Mouse (Mus musculus): ENCODE data around the gene Hdhd5. TPM values are rescaled to one million over a fixed set of nuclear protein-coding genes. Genes with fewer than 3 reads are reported as not detected.

Hdhd5 gene
- polyA plus RNA-seq, 1 experiment from 2014 or later: 15.9 TPM

GRCm38 (mm10) chr6:120572372-120572771 lies 41.3 kb upstream of the Hdhd5 start:
- TF ChIP-seq CTCF (IDR thresholded peaks at IDR 0.05; ENCODE audit: low read depth): no peak
- no peak overlapping the region for H3K27ac ChIP-seq
- no peak overlapping the region for H3K4me3 ChIP-seq (replicated peaks; ENCODE audit: low read depth, low read length)
- H3K27me3 ChIP-seq (ENCODE audit: insufficient read depth, low read length): no peaks in the 10 kb centered on the region
- H3K4me2 ChIP-seq (ENCODE audit: low read length): no peak overlapping the region
- no peak for DNase-seq (ENCODE audit: low spot score)
- no peak overlapping the region for H3K9ac ChIP-seq (ENCODE audit: low read depth, low read length)
- no peaks in the 10 kb centered on the region for H3K4me1 ChIP-seq (replicated peaks; ENCODE audit: insufficient read depth, low read length)
- H3K9me3 ChIP-seq (replicated peaks; ENCODE audit: low read length): no peaks in the 10 kb centered on the region
- ATAC-seq (replicated peaks; ENCODE audit: low FRiP score, low read depth): no peak
- WGBS: 44% methylated on average over 1 of the region's 1 CpGs
- no peaks in the 10 kb centered on the region for H3K36me3 ChIP-seq (ENCODE audit: insufficient read depth, low read length)

DNA sequence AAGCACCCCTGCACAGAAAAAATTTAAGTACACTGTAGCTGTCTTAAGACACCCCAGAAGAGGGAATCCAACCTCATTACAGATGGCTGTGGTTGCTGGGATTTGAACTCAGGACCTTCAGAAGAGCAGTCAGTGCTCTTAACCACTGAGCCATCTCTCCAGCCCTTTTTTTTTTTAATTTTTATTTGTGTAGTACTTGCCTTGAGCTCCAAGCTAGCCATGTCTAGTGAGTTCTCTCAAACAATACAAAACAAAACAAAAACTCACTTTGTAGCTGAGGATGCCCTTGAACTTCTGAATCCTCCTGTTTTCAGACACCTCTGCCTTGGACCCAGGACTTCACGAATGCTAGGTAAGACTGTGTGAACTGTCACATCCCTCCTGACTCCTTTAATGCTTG lies 37.1 kb upstream of the Hdhd5 start:
- H3K27ac ChIP-seq: no peak overlapping the region
- DNase-seq (ENCODE audit: low spot score) (no peak), ATAC-seq (replicated peaks; ENCODE audit: low FRiP score, low read depth) (no peak)
- no peak overlapping the region for H3K4me3 ChIP-seq (replicated peaks; ENCODE audit: low read depth, low read length)
- 67% methylated on average over 1 of the region's 1 CpGs for WGBS
- H3K4me2 ChIP-seq (ENCODE audit: low read length): no peak overlapping the region
- no peak for TF ChIP-seq CTCF (IDR thresholded peaks at IDR 0.05; ENCODE audit: low read depth)
- no peaks in the 10 kb centered on the region for H3K36me3 ChIP-seq (ENCODE audit: insufficient read depth, low read length)
- H3K27me3 ChIP-seq (ENCODE audit: insufficient read depth, low read length): no peaks in the 10 kb centered on the region
- no peak overlapping the region for H3K9ac ChIP-seq (ENCODE audit: low read depth, low read length)
- H3K4me1 ChIP-seq (replicated peaks; ENCODE audit: insufficient read depth, low read length): no peaks in the 10 kb centered on the region
- H3K9me3 ChIP-seq (replicated peaks; ENCODE audit: low read length): no peaks in the 10 kb centered on the region

DNA sequence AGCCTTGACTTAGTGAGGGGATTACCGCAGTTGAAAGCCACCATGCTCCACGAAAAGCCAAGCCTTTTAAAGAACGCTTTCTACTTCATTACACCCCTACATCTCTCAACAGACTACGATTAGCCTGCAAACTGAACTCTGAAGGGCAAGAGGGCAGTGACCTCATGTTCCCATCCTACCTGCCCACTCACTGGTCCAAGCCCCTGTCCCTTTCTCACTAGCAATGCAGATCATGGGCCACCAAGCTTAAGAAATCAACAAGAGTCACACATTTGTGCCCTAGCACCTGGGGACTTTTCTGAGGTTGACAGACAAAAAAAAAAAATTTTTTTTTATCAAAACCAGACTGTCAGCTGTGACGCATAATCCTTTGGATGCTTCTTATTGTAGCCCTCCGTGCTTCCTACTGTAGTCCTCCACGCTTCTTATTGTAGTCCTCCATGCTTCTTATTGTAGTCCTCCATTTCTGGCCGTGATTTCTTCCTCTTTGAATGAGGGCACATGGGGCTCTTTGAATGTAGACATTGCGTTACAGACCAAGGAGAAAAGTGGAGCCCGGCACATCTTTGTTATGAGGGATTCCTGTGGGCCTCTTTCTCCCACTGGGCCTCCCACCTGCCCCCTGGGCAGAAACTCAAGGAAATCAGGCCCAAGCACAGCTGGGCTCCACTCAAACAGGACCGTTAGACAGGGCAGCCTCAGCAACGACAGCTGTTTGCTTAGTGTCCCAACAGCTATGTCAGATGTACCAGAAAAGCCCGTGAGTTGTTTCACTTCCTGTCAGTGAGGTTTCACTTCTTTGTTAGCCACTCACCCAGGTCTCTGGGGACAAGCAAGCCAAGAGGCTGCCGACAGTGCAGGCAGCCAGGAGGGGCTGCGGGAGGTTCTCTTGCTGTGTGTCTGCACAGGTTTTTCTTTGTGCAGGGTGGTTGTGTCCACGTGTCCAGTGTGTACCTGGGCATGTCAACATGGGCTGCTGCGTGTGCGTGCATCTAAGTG lies 36.1 kb upstream of the Hdhd5 start:
- no peak for TF ChIP-seq CTCF (IDR thresholded peaks at IDR 0.05; ENCODE audit: low read depth)
- ATAC-seq (replicated peaks; ENCODE audit: low FRiP score, low read depth) (no peak), DNase-seq (ENCODE audit: low spot score) (no peak)
- Histone ChIP-seq H3K4me3 (replicated peaks; ENCODE audit: low read depth, low read length) (no peak overlapping the region), H3K9me3 (replicated peaks; ENCODE audit: low read length) (no peaks in the 10 kb centered on the region), H3K27me3 (ENCODE audit: insufficient read depth, low read length) (no peaks in the 10 kb centered on the region), H3K4me2 (ENCODE audit: low read length) (no peak overlapping the region), H3K4me1 (replicated peaks; ENCODE audit: insufficient read depth, low read length) (no peaks in the 10 kb centered on the region), H3K36me3 (ENCODE audit: insufficient read depth, low read length) (no peaks in the 10 kb centered on the region), H3K27ac (no peak overlapping the region), H3K9ac (ENCODE audit: low read depth, low read length) (no peak overlapping the region)
- WGBS: 69% methylated on average over 18 of the region's 18 CpGs

- H3K4me1 ChIP-seq (replicated peaks; ENCODE audit: insufficient read depth, low read length): no peaks in the 10 kb centered on the region
- TF ChIP-seq CTCF (IDR thresholded peaks at IDR 0.05; ENCODE audit: low read depth): no peak
- ATAC-seq (replicated peaks; ENCODE audit: low FRiP score, low read depth) (no peak), DNase-seq (ENCODE audit: low spot score) (no peak)
- H3K9ac ChIP-seq (ENCODE audit: low read depth, low read length): no peak overlapping the region
- H3K4me3 ChIP-seq (replicated peaks; ENCODE audit: low read depth, low read length): no peak overlapping the region
- no peak overlapping the region for H3K4me2 ChIP-seq (ENCODE audit: low read length)
- H3K27me3 ChIP-seq (ENCODE audit: insufficient read depth, low read length): no peaks in the 10 kb centered on the region
- 92% methylated on average over 8 of the region's 8 CpGs for WGBS
- H3K9me3 ChIP-seq (replicated peaks; ENCODE audit: low read length): no peaks in the 10 kb centered on the region
- no peak overlapping the region for H3K27ac ChIP-seq
- no peaks in the 10 kb centered on the region for H3K36me3 ChIP-seq (ENCODE audit: insufficient read depth, low read length)
Measured at GRCm38 (mm10) chr6:120556641-120557040, 25.5 kb upstream of the Hdhd5 start.

DNA sequence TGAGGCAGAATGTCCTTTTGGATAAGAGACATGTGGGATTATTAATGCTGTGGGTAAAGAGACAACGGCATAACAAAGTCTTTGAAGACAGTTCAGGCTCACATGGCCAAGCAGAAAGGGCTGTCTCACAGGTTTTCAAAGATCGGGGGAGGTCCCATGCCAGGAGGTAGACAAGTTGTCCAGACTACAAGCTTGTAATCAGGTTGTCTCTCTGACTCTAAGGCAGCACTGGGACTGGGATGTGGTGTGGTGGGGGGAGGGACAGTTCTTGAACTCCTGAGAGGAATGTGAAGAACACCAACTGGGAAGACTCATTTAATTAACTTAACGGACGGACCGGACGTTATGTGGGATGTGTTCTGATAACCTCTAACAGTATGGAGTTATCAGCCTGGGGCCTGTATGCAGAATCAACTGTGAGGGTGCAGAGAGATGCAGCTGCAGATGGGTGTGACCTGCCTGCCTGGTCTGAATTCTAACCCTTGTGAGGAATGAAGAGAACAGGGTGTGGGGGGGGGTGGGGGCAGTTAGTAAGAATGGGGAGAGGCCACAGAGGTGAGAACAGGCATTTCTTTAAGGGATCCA lies 25.0 kb upstream of the Hdhd5 start:
- TF ChIP-seq CTCF (IDR thresholded peaks at IDR 0.05; ENCODE audit: low read depth): no peak
- Histone ChIP-seq H3K4me3 (replicated peaks; ENCODE audit: low read depth, low read length) (no peak overlapping the region), H3K36me3 (ENCODE audit: insufficient read depth, low read length) (no peaks in the 10 kb centered on the region), H3K27me3 (ENCODE audit: insufficient read depth, low read length) (no peaks in the 10 kb centered on the region), H3K9me3 (replicated peaks; ENCODE audit: low read length) (no peaks in the 10 kb centered on the region), H3K4me1 (replicated peaks; ENCODE audit: insufficient read depth, low read length) (no peaks in the 10 kb centered on the region), H3K9ac (ENCODE audit: low read depth, low read length) (no peak overlapping the region), H3K4me2 (ENCODE audit: low read length) (no peak overlapping the region), H3K27ac (no peak overlapping the region)
- no peak for DNase-seq (ENCODE audit: low spot score)
- no peak for ATAC-seq (replicated peaks; ENCODE audit: low FRiP score, low read depth)
- 79% methylated on average over 6 of the region's 6 CpGs for WGBS

GRCm38 (mm10) chr6:120555152-120555551 lies 24.0 kb upstream of the Hdhd5 start:
- no peak overlapping the region for H3K9ac ChIP-seq (ENCODE audit: low read depth, low read length)
- H3K27me3 ChIP-seq (ENCODE audit: insufficient read depth, low read length): no peaks in the 10 kb centered on the region
- no peak overlapping the region for H3K4me2 ChIP-seq (ENCODE audit: low read length)
- H3K4me1 ChIP-seq (replicated peaks; ENCODE audit: insufficient read depth, low read length): no peaks in the 10 kb centered on the region
- ATAC-seq (replicated peaks; ENCODE audit: low FRiP score, low read depth) (no peak), DNase-seq (ENCODE audit: low spot score) (no peak)
- no peak overlapping the region for H3K4me3 ChIP-seq (replicated peaks; ENCODE audit: low read depth, low read length)
- 71% methylated on average over 1 of the region's 1 CpGs for WGBS
- no peak overlapping the region for H3K27ac ChIP-seq
- H3K36me3 ChIP-seq (ENCODE audit: insufficient read depth, low read length): no peaks in the 10 kb centered on the region
- TF ChIP-seq CTCF (IDR thresholded peaks at IDR 0.05; ENCODE audit: low read depth): no peak
- no peaks in the 10 kb centered on the region for H3K9me3 ChIP-seq (replicated peaks; ENCODE audit: low read length)
